Mouse (Mus musculus): Measurements from ENCODE around the gene Zcchc8.

DNA sequence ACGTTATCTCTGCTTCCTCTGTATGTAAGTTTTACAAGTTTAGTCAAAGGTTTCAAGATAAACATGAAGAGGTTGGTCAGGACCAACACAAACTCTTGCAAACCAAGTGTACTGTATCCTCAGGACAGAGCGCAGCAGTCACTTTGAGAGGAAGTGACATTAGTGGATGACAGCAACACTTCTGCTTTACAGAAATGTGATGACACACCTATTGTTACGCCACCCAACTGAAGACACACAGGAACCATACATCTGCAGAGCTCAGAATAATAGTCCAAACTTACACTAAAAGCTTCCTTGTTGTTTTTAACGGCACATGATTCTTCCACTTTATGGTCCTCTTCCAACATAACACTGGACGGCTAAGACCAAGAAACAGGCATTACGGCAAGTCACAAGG lies 7.1 kb downstream of the Zcchc8 start:
- TF ChIP-seq POLR2A (IDR thresholded peaks at IDR 0.05; ENCODE audit: borderline replicate concordance, extremely low read depth, low read depth, low read length) (no peak), CTCF (IDR thresholded peaks at IDR 0.05; ENCODE audit: insufficient read depth, low read length) (no peak)

All from lung, adult 2 months (tissue).